Mouse (Mus musculus): ENCODE measurements around the gene Tmem41b.
"Not testable (repeated sequence)": the region's sequence is repeated elsewhere in the genome, so short reads cannot be mapped to it uniquely, and the experiment has no call there.

Gene Tmem41b

DNA sequence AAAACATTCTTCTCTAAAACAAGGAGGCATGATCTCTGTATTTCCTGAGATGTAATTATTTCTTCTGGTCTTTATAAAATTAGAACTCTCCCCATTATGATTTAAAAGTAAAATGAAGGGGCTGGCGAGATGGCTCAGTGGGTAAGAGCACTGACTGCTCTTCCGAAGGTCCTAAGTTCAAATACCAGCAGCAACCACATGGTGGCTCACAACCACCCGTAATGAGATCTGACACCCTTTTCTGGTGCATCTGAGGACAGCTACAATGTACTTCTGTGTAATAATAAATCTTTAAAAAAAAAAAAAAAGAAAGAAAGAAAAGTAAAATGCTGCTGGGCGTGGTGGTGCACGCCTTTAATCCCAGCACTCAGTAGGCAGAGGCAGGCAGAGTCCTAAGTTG is 9.6 kb downstream of the Tmem41b start:
- not testable (repeated sequence) for DNase-seq (ENCODE audit: low read depth, low spot score)

DNA sequence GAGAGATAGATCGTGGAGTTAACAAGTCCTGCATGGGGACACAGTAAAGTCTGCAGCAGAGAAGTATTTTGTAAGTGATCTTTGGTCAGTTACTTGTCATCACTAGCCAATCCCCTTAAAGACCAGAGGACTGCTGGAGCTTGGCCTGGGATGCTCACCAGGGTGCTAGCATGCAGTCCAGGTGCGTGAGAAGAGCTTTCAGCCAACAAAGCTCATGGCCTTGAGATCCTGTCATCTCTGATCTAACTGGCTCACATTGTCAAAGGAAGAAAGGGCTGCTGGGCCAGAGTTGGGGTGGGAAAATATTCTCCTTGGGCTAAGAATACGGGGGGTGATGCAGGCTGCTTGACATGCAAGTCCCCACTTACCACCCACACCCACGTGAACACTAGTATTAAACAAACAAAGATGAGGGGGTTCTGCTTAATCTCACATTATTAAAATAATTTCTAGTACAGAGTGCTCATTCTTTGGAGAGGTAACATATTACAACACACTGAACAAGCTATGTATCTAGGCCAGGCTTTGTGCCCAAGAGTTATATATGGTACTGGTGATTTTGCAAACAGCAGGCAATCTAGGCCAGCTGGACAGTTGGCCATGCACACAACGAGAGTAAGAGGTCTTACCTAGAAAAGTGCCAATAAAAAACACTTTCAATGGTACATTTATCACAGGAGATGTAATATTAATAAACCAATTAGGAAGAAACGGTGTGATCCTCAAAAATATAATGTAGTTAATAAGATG is 10.6 kb downstream of the Tmem41b start:
- no peak for DNase-seq (ENCODE audit: low read depth, low spot score)

- DNase-seq (ENCODE audit: low read depth, low spot score) = no peak
Observed at GRCm38 (mm10) chr7:109969542-109969941, 17.2 kb downstream of the Tmem41b start.

DNA sequence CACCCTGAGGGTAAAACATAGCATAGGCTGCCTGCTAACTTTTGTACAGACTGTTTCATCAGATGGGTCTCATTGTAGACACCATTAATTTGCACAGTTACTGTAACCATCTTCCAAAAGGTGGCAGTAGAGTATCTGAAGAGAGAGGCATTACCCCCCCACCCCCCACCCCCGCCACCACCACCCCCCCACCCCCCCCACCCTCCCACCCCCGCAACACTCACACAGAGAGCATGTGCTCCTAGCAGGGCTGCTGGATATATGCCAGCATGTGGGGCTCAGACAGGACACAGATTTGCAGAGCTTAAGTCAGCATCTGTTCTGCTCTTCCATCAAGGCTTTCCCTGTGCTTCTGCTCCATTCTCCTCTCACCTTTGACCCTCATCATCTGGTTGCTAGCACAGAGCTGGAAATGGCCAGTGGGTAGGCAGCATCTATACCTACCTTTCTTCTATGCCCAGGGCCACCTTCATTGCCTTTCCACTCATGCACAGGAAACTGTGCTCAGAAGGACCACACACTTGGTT is 17.7 kb downstream of the Tmem41b start:
- no peak for DNase-seq (ENCODE audit: low read depth, low spot score)

- no peak for DNase-seq (ENCODE audit: low read depth, low spot score)
Observed at GRCm38 (mm10) chr7:109967805-109968579, 18.7 kb downstream of the Tmem41b start.

- DNase-seq (ENCODE audit: low read depth, low spot score) = no peak
Observed at GRCm38 (mm10) chr7:109965658-109966057, 21.1 kb downstream of the Tmem41b start.

- no peak for DNase-seq (ENCODE audit: low read depth, low spot score)
Observed at GRCm38 (mm10) chr7:109963707-109964106, 23.0 kb downstream of the Tmem41b start.

- peak; percentile 40 for DNase-seq (ENCODE audit: low read depth, low spot score)
Observed at GRCm38 (mm10) chr7:109962596-109962995, 24.1 kb downstream of the Tmem41b start.

DNA sequence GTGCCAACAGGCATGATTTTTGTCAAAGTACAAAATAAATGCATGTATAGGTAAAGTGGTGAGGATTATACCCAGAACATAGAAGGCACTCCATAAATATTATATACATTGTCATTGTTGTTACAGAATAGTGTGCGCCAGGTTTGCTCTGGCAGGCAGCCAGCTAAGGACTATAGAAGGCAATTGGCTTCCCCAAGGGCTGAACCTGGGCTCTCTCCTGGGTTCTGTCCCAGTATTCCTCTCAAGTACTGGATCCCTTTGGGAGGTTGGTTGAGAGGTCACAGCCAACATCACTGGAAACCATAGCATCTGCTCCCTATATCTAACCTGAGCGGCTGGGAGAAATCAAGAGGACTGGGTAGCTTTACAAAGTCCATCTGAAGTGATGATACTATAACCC is 25.2 kb downstream of the Tmem41b start:
- no peak for DNase-seq (ENCODE audit: low read depth, low spot score)

GRCm38 (mm10) chr7:109960613-109961154 is 26.0 kb downstream of the Tmem41b start:
- DNase-seq (ENCODE audit: low read depth, low spot score) = no peak

DNA sequence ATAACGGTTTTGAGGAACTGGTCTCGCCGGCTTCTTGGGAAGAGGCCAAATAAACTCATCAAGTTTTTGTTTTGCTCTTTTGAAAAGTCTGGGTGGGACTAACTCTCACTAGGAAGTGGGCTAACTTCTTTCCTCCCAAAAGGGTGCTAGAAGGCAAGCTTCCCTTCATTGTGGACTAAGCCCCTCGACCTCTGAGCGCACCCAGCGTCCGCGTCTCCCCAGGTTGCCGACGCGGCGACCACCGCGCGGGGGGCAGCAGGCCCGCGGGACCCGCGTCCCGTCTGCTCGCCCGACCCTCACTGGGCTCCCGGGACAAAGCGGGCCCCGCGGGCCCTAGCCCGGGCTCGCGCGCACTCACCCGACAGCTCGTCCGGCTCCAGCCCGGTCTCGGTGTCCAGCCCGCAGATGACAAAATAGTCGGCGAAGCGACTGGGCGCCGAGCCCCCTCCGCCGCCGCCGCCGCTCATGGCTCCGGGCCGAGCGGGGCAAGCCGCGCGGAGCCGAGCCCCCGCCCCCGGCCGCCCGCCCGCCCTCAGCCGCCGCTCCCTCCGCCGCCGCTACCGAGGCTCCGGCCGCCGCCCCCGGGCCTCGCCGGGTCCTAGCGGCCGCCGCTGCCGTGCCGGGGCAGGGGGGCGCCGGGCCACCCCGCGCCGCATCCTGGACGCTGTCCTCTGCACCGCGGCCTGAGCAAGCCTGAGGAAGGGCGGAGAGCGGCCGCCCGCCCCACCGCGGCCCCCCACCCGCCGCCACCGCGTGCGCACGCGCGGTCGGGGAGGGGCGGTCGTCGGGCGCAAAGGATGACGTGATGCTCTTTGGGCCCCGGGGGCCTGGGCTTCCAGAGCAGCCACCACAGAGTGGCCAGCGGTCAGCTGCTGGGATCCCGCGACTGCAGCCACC is 26.8 kb downstream of the Tmem41b start, which contains the start of gene Dennd5a:
Gene Dennd5a, minus strand, starts transcription at position 755 of the 897 bp plus-strand sequence.
- peak; percentile 65 for DNase-seq (ENCODE audit: low read depth, low spot score)

DNA sequence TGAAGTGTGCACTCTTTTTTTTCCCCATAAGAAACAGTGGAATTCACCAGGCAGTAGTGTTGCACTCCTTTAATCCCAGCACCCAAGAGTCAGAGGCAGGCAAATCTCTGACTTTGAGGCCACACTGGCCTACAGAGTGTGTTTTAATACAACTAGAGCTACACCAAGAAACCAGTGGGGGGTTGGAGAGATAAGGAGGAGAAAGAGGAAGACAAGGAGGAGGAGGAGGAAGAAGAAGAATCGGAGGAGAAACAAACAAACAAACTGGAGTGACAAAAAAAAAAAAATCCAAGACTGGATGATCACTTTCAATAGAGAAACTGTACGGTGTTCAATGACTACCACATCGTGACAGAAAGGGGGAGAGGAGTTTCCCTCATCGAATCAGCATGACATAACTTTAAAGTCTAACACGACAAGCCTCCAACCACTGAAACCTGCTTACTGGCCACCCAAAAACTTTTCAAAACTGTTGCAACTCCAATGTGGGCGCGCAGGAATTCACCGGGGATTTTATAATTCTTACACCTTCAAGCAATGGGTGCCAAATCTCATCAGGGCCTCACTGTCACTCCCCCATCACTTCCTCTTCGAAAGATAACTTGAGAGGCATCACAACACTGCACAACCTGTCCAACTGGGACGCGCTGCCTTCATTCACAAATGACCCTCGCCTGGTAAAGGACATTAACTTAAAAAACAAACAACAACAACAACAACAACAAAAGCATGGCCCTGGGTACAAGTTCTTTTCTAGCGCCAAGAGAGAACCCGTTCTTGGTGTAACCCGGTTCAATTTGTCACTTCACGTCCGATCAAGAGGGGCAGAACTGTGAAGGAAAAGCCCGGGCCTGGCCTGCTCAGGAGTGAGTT is 27.6 kb downstream of the Tmem41b start:
- DNase-seq (ENCODE audit: low read depth, low spot score) = no peak

- no peak for DNase-seq (ENCODE audit: low read depth, low spot score)
Observed at GRCm38 (mm10) chr7:109957996-109958789, 28.5 kb downstream of the Tmem41b start.

DNA sequence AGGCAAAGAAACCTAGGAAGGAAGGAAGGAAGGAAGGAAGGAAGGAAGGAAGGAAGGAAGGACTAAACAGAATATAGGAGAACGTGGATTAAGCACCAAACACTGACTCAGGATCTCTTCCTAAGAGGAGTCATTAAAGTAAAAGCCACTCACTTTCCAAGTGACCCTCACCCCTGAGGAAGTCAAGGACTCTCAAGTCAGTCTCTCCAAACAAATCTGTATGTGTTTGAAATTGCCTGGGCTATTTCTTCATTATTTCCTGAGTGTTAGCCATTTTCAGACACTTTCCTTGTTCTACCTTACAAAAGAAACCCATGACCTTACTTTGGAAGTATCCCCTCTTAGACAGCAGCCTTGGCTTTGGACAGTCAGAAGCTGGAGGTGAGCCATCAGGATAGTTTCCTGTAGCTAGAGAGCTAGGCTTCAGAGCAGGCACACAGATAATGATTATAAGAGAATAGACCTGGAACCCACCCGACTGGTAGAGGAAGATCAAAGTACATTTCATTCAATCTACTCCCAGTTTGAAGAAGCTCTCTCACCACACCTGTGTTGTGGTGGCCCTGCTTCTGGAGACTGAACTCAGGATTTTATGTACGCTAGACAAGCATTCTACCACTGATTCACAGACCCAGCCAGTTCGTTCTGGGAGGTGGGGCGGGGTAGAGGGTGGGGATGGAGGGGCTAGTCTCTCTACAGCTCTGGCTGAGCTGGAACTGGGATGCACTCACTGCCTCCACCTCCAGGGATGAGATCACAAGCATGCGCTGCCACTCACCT is 31.9 kb downstream of the Tmem41b start:
- no peak for DNase-seq (ENCODE audit: low read depth, low spot score)

DNA sequence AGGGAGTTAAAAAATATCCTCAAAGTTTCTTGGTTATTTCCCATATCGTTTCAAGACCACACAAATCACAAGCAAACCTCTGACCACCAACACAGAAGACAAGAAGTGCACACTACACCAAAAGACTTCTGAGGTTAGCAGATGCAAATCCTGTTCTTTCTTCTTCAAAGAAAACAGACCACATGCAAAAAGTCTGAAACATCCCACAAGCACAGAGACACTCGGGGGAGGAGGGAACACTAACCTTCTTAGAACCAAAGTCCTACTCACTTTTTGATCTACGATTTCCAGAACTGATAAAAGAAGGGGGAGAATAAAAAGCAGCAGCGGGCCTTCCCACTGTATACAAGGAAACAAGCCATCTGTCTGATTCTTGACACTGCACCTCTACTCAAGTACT is 35.4 kb downstream of the Tmem41b start:
- no peak for DNase-seq (ENCODE audit: low read depth, low spot score)

DNA sequence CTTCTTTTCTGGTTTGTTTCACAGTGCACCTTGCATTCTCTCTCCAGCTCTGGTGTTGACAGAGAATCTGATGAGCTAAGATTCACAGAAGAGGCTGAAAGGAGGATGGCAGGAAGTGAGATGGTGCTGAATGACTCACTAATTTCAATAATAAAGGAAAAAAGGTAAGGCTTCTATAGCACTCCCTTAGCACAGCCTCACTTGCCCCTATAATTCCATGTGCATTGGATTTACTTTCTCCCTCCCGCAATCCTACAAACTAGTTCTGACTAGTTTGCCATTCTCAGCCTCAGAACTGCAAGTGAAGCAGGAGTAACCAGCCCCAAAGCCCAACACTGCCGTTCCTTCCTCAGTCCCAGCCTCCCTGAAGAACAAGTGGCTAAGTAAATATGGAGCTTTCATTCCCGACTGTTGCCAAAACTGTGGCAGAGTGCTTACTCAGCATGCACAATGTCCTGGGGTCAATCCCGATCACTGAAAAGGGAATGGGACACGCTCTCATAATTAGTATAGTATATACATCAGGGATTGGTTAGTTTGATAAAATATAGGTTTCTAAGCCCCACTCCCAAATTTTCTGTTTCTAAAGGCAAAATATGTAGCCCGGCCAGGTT is 42.2 kb downstream of the Tmem41b start:
- DNase-seq (ENCODE audit: low read depth, low spot score) = no peak

- no peak for DNase-seq (ENCODE audit: low read depth, low spot score)
Observed at GRCm38 (mm10) chr7:109929628-109930027, 57.1 kb downstream of the Tmem41b start.

DNA sequence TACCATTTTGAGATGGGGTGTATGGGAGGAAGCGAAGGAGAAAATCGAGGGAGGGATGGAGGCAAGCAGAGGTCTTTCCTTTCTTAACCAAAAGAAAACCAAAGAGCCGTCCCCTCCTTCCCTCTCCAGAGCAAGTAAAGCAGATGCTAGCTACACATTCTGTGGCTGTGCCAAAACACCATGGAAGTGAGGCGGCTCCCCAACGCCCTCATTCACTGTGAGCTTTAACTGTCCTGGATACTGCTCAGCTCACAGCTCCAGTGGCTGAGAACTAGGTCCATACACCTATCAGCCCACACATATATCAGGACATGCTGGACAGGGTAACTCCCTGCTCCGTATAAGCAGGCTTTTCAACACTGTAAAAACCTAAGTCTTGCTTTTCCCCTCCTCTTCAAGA is 58.4 kb downstream of the Tmem41b start:
- DNase-seq (ENCODE audit: low read depth, low spot score) = no peak

Measured in skeletal muscle tissue, adult 2 months (tissue).